Mouse (Mus musculus) spleen, adult 2 months (tissue): ENCODE data around the gene Soat2.

Experiments
- CTCF ChIP-seq: fragments of 200-500 bp; IDR thresholded peaks from 2 replicates; pipeline ENCODE4 v1.5.1; 2011; ENCODE audit warnings: mild to moderate bottlenecking, inconsistent platforms; ENCODE audit not compliant: insufficient read depth, insufficient read length, insufficient replicate concordance; ENCODE audit errors: extremely low read depth
- POLR2A ChIP-seq: fragments of 200-500 bp; IDR thresholded peaks from 2 replicates; pipeline ENCODE4 v1.6.1; 2011; ENCODE audit warnings: low read depth, low read length, inconsistent platforms

- no peak for TF ChIP-seq POLR2A
- no peak for TF ChIP-seq CTCF
Observed at GRCm38 (mm10) chr15:102112827-102113226, 37.5 kb upstream of the Soat2 start.
